Mouse (Mus musculus): ENCODE data around the gene Dscaml1.

DNA sequence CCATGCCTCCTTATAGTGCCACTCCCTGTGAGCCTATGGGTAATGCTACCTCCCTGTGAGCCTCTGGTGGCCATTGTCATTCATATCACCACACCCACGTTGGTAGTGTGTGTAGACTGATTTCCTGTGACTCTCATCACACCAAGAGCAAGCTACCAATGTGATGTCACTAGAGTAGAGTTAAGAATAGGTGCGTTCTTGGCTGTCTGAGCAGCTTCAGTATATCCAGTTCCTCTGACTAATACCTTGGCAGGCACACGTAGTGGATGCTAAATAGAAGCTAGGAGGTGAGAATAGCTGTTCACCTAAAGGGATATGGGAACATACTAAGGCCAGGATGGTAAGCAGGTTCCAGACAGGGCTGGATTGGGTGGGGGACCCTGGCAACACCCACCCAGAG is 143.3 kb downstream of the Dscaml1 start:
- no peak for TF ChIP-seq CHD2 (IDR thresholded peaks at IDR 0.05; ENCODE audit: low read depth, low read length)
- TF ChIP-seq ZC3H11A (IDR thresholded peaks at IDR 0.05; ENCODE audit: borderline replicate concordance, low read depth, low read length) = no peak
- no peak for TF ChIP-seq HCFC1 (IDR thresholded peaks at IDR 0.05; ENCODE audit: borderline replicate concordance, insufficient read depth, low read length)
- no peak for TF ChIP-seq MAFK (IDR thresholded peaks at IDR 0.05; ENCODE audit: insufficient read depth, low read depth, low read length)

Data from ES-E14 (cell line).